Comparison of ENCODE assay signal across 21 mouse cellular contexts in the genomic region with DNA sequence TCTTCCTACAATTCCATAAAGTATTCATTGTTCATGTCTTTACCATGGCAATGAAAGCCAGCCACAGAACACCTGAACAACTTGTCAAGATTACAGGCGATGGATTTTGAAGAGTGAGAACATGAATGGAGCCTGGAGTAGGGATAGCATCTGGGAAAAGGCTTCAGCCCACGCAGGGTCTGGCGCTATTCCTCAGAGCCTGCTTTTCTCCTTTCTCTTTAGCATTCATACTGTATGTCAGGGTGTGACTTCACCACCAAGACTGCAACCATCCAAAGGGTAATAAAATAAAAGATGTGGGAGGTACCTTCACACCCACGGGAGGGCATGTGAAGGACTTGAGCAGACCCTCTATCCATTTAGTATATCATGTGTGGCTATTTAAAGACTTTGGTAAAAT.
DNase-seq lines count a peak whose midpoint lies in the region; ATAC-seq lines count a peak whose summit lies in the region.
"Had no signal": no experiment of that assay in that cellular context is flagged by ENCODE, and none has a peak within 500 bp of the region (broad histone marks: within the 10 kb centered on the region; RNA-seq: fewer than 3 reads in every experiment).

No protein-coding gene starts in this region.

- intact Hi-C loops in left cerebral cortex, postnatal 25 days (cut with DNase I): no loop called here

- WGBS in forebrain, embryonic 10.5 days: 87% methylated on average over 4 of the region's 4 CpGs
- WGBS in hindbrain, embryonic 16.5 days: 82% methylated on average over 4 of the region's 4 CpGs

- no peak overlapping the region for H3K27ac ChIP-seq in forebrain, embryonic 10.5 days
- no peak overlapping the region for H3K27ac ChIP-seq in hindbrain, embryonic 16.5 days (ENCODE audit: low read depth, low read length)
- H3K27ac ChIP-seq: embryonic facial prominence, embryonic 13.5 days; forebrain, embryonic 13.5 days; hindbrain, embryonic 12.5 days; limb, embryonic 10.5 days; macrophage; stomach, embryonic 15.5 days had no signal

- no peak for ATAC-seq in hindbrain, embryonic 16.5 days
- ATAC-seq: CD4-positive, CD25-positive, alpha-beta regulatory T cell, adult 4 months; forebrain, embryonic 13.5 days had no signal

- DNase-seq in layer of hippocampus, adult 11-12 months (ENCODE audit: low spot score): peak; percentile 18
- no peak for DNase-seq in layer of hippocampus, postnatal 14 days (ENCODE audit: low spot score in 2 of 2)
- peak; percentile 33 for DNase-seq in right cerebral cortex, adult 18-20 months
- no peak for DNase-seq in right cerebral cortex, postnatal 25 days
- DNase-seq in left cerebral cortex, postnatal 25 days (ENCODE audit: low spot score in 2 of 2): peak; percentile 45 to 68
- DNase-seq in forebrain, embryonic 10.5 days (ENCODE audit: extremely low spot score, low spot score): no peak
- DNase-seq: adrenal gland, postnatal 14 days; cerebellum, adult 8-10 months; cerebellum, postnatal 36 days; embryo, embryonic 11 days; kidney, adult 11 months; liver had no signal

- H3K9ac ChIP-seq in hindbrain, embryonic 16.5 days (ENCODE audit: low read depth, low read length): no peak overlapping the region
- H3K9ac ChIP-seq: embryonic facial prominence, embryonic 13.5 days; forebrain, embryonic 13.5 days; hindbrain, embryonic 12.5 days; stomach, embryonic 15.5 days had no signal

- no peaks in the 10 kb centered on the region for H3K36me3 ChIP-seq in forebrain, embryonic 10.5 days (replicated peaks)
- H3K36me3 ChIP-seq in hindbrain, embryonic 16.5 days (ENCODE audit: control insufficient read depth, insufficient read depth, low read length): no peaks in the 10 kb centered on the region
- H3K36me3 ChIP-seq: embryonic facial prominence, embryonic 13.5 days; hindbrain, embryonic 12.5 days; limb, embryonic 10.5 days; stomach, embryonic 15.5 days had no signal

- no peaks in the 10 kb centered on the region for H3K27me3 ChIP-seq in forebrain, embryonic 10.5 days (ENCODE audit: poor library complexity, severe bottlenecking)
- no peaks in the 10 kb centered on the region for H3K27me3 ChIP-seq in hindbrain, embryonic 16.5 days (replicated peaks; ENCODE audit: control insufficient read depth, insufficient read depth, low read length)
- H3K27me3 ChIP-seq: embryonic facial prominence, embryonic 13.5 days; hindbrain, embryonic 12.5 days; stomach, embryonic 15.5 days had no signal

- no peaks in the 10 kb centered on the region for H3K9me3 ChIP-seq in forebrain, embryonic 10.5 days
- H3K9me3 ChIP-seq in hindbrain, embryonic 16.5 days (ENCODE audit: control insufficient read depth, low read length): no peaks in the 10 kb centered on the region
- H3K9me3 ChIP-seq: embryonic facial prominence, embryonic 13.5 days; forebrain, embryonic 13.5 days; hindbrain, embryonic 12.5 days; limb, embryonic 10.5 days; stomach, embryonic 15.5 days had no signal

- H3K4me1 ChIP-seq in forebrain, embryonic 10.5 days: no peaks in the 10 kb centered on the region
- H3K4me1 ChIP-seq in hindbrain, embryonic 16.5 days (ENCODE audit: control insufficient read depth, insufficient read depth, low read depth, low read length): no peaks in the 10 kb centered on the region
- H3K4me1 ChIP-seq: embryonic facial prominence, embryonic 13.5 days; hindbrain, embryonic 12.5 days; limb, embryonic 10.5 days; stomach, embryonic 15.5 days had no signal

- no peak overlapping the region for H3K4me2 ChIP-seq in hindbrain, embryonic 16.5 days (ENCODE audit: low read length)
- H3K4me2 ChIP-seq: embryonic facial prominence, embryonic 13.5 days; forebrain, embryonic 13.5 days; hindbrain, embryonic 12.5 days; stomach, embryonic 15.5 days had no signal

- no peak overlapping the region for H3K4me3 ChIP-seq in forebrain, embryonic 10.5 days
- no peak overlapping the region for H3K4me3 ChIP-seq in hindbrain, embryonic 16.5 days (ENCODE audit: low read length)
- H3K4me3 ChIP-seq: embryonic facial prominence, embryonic 13.5 days; erythroblast, embryonic 14.5 days; forebrain, embryonic 13.5 days; hindbrain, embryonic 12.5 days; limb, embryonic 10.5 days; stomach, embryonic 15.5 days had no signal

Comparison
In these comparisons a context has a peak if more than half of its experiments do, and no peak if none do; other contexts are left out.
1. DNase-seq: peak in layer of hippocampus, adult 11-12 months (single experiment), right cerebral cortex, adult 18-20 months (single experiment) and left cerebral cortex, postnatal 25 days (2 of 2); none in layer of hippocampus, postnatal 14 days (0 of 2), right cerebral cortex, postnatal 25 days (single experiment) and forebrain, embryonic 10.5 days (single experiment).